Mouse (Mus musculus): ENCODE data around the gene Defb48. TPM values are rescaled to one million over a fixed set of nuclear protein-coding genes. Genes with fewer than 3 reads are reported as not detected.
A peak's percentile ranks its signal among the peaks of the same experiment; 100 is the strongest.

Gene Defb48
- polyA plus RNA-seq, 1 experiment from 2014 or later, result not detected

- Histone ChIP-seq H3K4me2 (ENCODE audit: low read depth, low read length) (no peak overlapping the region), H3K9me3 (ENCODE audit: control insufficient read depth, low read length) (no peaks in the 10 kb centered on the region), H3K9ac (replicated peaks; ENCODE audit: low read depth, low read length) (no peak overlapping the region), H3K36me3 (ENCODE audit: control insufficient read depth, insufficient read depth, low read length) (no peaks in the 10 kb centered on the region), H3K27me3 (ENCODE audit: control insufficient read depth, insufficient read depth, low read length) (no peaks in the 10 kb centered on the region), H3K4me1 (ENCODE audit: control insufficient read depth, insufficient read depth, low read length) (no peaks in the 10 kb centered on the region), H3K27ac (ENCODE audit: low read depth, low read length) (no peak overlapping the region), H3K4me3 (ENCODE audit: low read depth, low read length) (no peak overlapping the region)
- 92% methylated on average over 3 of the region's 3 CpGs for WGBS
- ATAC-seq (ENCODE audit: low read depth), result no peak
Measured at GRCm38 (mm10) chr14:62991271-62991670, 7.0 kb upstream of the Defb48 start.

GRCm38 (mm10) chr14:62979815-62980214 is 4.5 kb downstream of the Defb48 start:
- Histone ChIP-seq H3K9me3 (ENCODE audit: control insufficient read depth, low read length) (no peaks in the 10 kb centered on the region), H3K36me3 (ENCODE audit: control insufficient read depth, insufficient read depth, low read length) (no peaks in the 10 kb centered on the region), H3K4me1 (ENCODE audit: control insufficient read depth, insufficient read depth, low read length) (no peaks in the 10 kb centered on the region), H3K27me3 (ENCODE audit: control insufficient read depth, insufficient read depth, low read length) (no peaks in the 10 kb centered on the region), H3K4me2 (ENCODE audit: low read depth, low read length) (no peak overlapping the region), H3K4me3 (ENCODE audit: low read depth, low read length) (no peak overlapping the region), H3K9ac (replicated peaks; ENCODE audit: low read depth, low read length) (no peak overlapping the region), H3K27ac (ENCODE audit: low read depth, low read length) (no peak overlapping the region)
- 88% methylated on average over 1 of the region's 1 CpGs for WGBS
- ATAC-seq (ENCODE audit: low read depth), result no peak

GRCm38 (mm10) chr14:62975046-62975445 is 9.3 kb downstream of the Defb48 start:
- Histone ChIP-seq H3K27ac (ENCODE audit: low read depth, low read length) (no peak overlapping the region), H3K4me1 (ENCODE audit: control insufficient read depth, insufficient read depth, low read length) (no peaks in the 10 kb centered on the region), H3K9ac (replicated peaks; ENCODE audit: low read depth, low read length) (no peak overlapping the region), H3K27me3 (ENCODE audit: control insufficient read depth, insufficient read depth, low read length) (no peaks in the 10 kb centered on the region), H3K9me3 (ENCODE audit: control insufficient read depth, low read length) (no peaks in the 10 kb centered on the region), H3K4me3 (ENCODE audit: low read depth, low read length) (no peak overlapping the region), H3K36me3 (ENCODE audit: control insufficient read depth, insufficient read depth, low read length) (no peaks in the 10 kb centered on the region), H3K4me2 (ENCODE audit: low read depth, low read length) (no peak overlapping the region)
- 10% methylated on average over 5 of the region's 5 CpGs for WGBS
- ATAC-seq (ENCODE audit: low read depth), result no peak

- Histone ChIP-seq H3K27ac (ENCODE audit: low read depth, low read length) (no peak overlapping the region), H3K36me3 (ENCODE audit: control insufficient read depth, insufficient read depth, low read length) (no peaks in the 10 kb centered on the region), H3K4me1 (ENCODE audit: control insufficient read depth, insufficient read depth, low read length) (no peaks in the 10 kb centered on the region), H3K4me2 (ENCODE audit: low read depth, low read length) (peak overlapping the region; percentile 12; the same call in 1 of the 2 replicates), H3K27me3 (ENCODE audit: control insufficient read depth, insufficient read depth, low read length) (no peaks in the 10 kb centered on the region), H3K9me3 (ENCODE audit: control insufficient read depth, low read length) (no peaks in the 10 kb centered on the region), H3K4me3 (ENCODE audit: low read depth, low read length) (no peak overlapping the region), H3K9ac (replicated peaks; ENCODE audit: low read depth, low read length) (no peak overlapping the region)
- WGBS, result 16% methylated on average over 15 of the region's 15 CpGs
- 0 out of 2 replicates have a peak, but pooled peaks have one; percentile 32 for ATAC-seq (ENCODE audit: low read depth)
Measured at GRCm38 (mm10) chr14:62965811-62966520, 18.3 kb downstream of the Defb48 start.

GRCm38 (mm10) chr14:62965342-62965741 is 19.0 kb downstream of the Defb48 start:
- ATAC-seq (ENCODE audit: low read depth), result 0 out of 2 replicates have a peak, but pooled peaks have one; percentile 14
- WGBS, result 91% methylated on average over 5 of the region's 5 CpGs
- Histone ChIP-seq H3K4me1 (ENCODE audit: control insufficient read depth, insufficient read depth, low read length) (no peaks in the 10 kb centered on the region), H3K27ac (ENCODE audit: low read depth, low read length) (no peak overlapping the region), H3K9me3 (ENCODE audit: control insufficient read depth, low read length) (no peaks in the 10 kb centered on the region), H3K4me2 (ENCODE audit: low read depth, low read length) (no peak overlapping the region), H3K27me3 (ENCODE audit: control insufficient read depth, insufficient read depth, low read length) (no peaks in the 10 kb centered on the region), H3K4me3 (ENCODE audit: low read depth, low read length) (no peak overlapping the region), H3K36me3 (ENCODE audit: control insufficient read depth, insufficient read depth, low read length) (no peaks in the 10 kb centered on the region), H3K9ac (replicated peaks; ENCODE audit: low read depth, low read length) (no peak overlapping the region)

- Histone ChIP-seq H3K4me1 (ENCODE audit: control insufficient read depth, insufficient read depth, low read length) (no peaks in the 10 kb centered on the region), H3K27me3 (ENCODE audit: control insufficient read depth, insufficient read depth, low read length) (no peaks in the 10 kb centered on the region), H3K9me3 (ENCODE audit: control insufficient read depth, low read length) (no peaks in the 10 kb centered on the region), H3K9ac (replicated peaks; ENCODE audit: low read depth, low read length) (no peak overlapping the region), H3K36me3 (ENCODE audit: control insufficient read depth, insufficient read depth, low read length) (no peaks in the 10 kb centered on the region), H3K4me3 (ENCODE audit: low read depth, low read length) (no peak overlapping the region), H3K4me2 (ENCODE audit: low read depth, low read length) (no peak overlapping the region), H3K27ac (ENCODE audit: low read depth, low read length) (no peak overlapping the region)
- no peak for ATAC-seq (ENCODE audit: low read depth)
- WGBS, result 89% methylated on average over 4 of the region's 4 CpGs
Measured at GRCm38 (mm10) chr14:62963632-62964031, 20.7 kb downstream of the Defb48 start.

GRCm38 (mm10) chr14:62956091-62956490 is 28.2 kb downstream of the Defb48 start:
- Histone ChIP-seq H3K4me1 (ENCODE audit: control insufficient read depth, insufficient read depth, low read length) (no peaks in the 10 kb centered on the region), H3K4me3 (ENCODE audit: low read depth, low read length) (no peak overlapping the region), H3K36me3 (ENCODE audit: control insufficient read depth, insufficient read depth, low read length) (peaks cover 15% of the 10 kb centered on the region), H3K4me2 (ENCODE audit: low read depth, low read length) (no peak overlapping the region), H3K27me3 (ENCODE audit: control insufficient read depth, insufficient read depth, low read length) (no peaks in the 10 kb centered on the region), H3K27ac (ENCODE audit: low read depth, low read length) (no peak overlapping the region), H3K9me3 (ENCODE audit: control insufficient read depth, low read length) (no peaks in the 10 kb centered on the region), H3K9ac (replicated peaks; ENCODE audit: low read depth, low read length) (no peak overlapping the region)
- no peak for ATAC-seq (ENCODE audit: low read depth)
- 95% methylated on average over 9 of the region's 9 CpGs for WGBS

GRCm38 (mm10) chr14:62946794-62947193 is 37.5 kb downstream of the Defb48 start:
- ATAC-seq (ENCODE audit: low read depth), result no peak
- Histone ChIP-seq H3K4me1 (ENCODE audit: control insufficient read depth, insufficient read depth, low read length) (peaks cover 5% of the 10 kb centered on the region; the same call in 1 of the 2 replicates), H3K4me2 (ENCODE audit: low read depth, low read length) (no peak overlapping the region), H3K27me3 (ENCODE audit: control insufficient read depth, insufficient read depth, low read length) (no peaks in the 10 kb centered on the region), H3K4me3 (ENCODE audit: low read depth, low read length) (no peak overlapping the region), H3K36me3 (ENCODE audit: control insufficient read depth, insufficient read depth, low read length) (peaks cover 6% of the 10 kb centered on the region; the same call in 1 of the 2 replicates), H3K9ac (replicated peaks; ENCODE audit: low read depth, low read length) (no peak overlapping the region), H3K9me3 (ENCODE audit: control insufficient read depth, low read length) (no peaks in the 10 kb centered on the region), H3K27ac (ENCODE audit: low read depth, low read length) (no peak overlapping the region)
- WGBS, result 93% methylated on average over 3 of the region's 3 CpGs

GRCm38 (mm10) chr14:62940383-62941074 is 43.8 kb downstream of the Defb48 start:
- Histone ChIP-seq H3K9ac (replicated peaks; ENCODE audit: low read depth, low read length) (no peak overlapping the region), H3K4me1 (ENCODE audit: control insufficient read depth, insufficient read depth, low read length) (no peaks in the 10 kb centered on the region), H3K4me3 (ENCODE audit: low read depth, low read length) (no peak overlapping the region), H3K27ac (ENCODE audit: low read depth, low read length) (no peak overlapping the region), H3K27me3 (ENCODE audit: control insufficient read depth, insufficient read depth, low read length) (no peaks in the 10 kb centered on the region), H3K4me2 (ENCODE audit: low read depth, low read length) (no peak overlapping the region), H3K36me3 (ENCODE audit: control insufficient read depth, insufficient read depth, low read length) (peaks cover 5% of the 10 kb centered on the region; the same call in 1 of the 2 replicates), H3K9me3 (ENCODE audit: control insufficient read depth, low read length) (no peaks in the 10 kb centered on the region)
- WGBS, result 74% methylated on average over 14 of the region's 14 CpGs
- ATAC-seq (ENCODE audit: low read depth), result no peak

All from neural tube, embryonic 14.5 days (tissue).